In genomic region chr4:32336642-32337041, GRCm38 (mm10) we compare ENCODE assay signal across 11 mouse cellular contexts.
DNase-seq lines count a peak whose midpoint lies in the region; ATAC-seq lines count a peak whose summit lies in the region.
"Had no signal": no experiment of that assay in that cellular context is flagged by ENCODE, and none has a peak within 500 bp of the region (broad histone marks: within the 10 kb centered on the region; RNA-seq: fewer than 3 reads in every experiment).

No protein-coding gene starts in this region.

- peaks cover 28% of the 10 kb centered on the region for H3K4me1 ChIP-seq in liver, embryonic 13.5 days (replicated peaks)
- H3K4me1 ChIP-seq in heart, embryonic 16.5 days (ENCODE audit: control insufficient read depth, insufficient read depth, low read length), result peaks cover 34% of the 10 kb centered on the region

- H3K4me3 ChIP-seq in liver, embryonic 13.5 days (replicated peaks), result no peak overlapping the region
- H3K4me3 ChIP-seq in heart, embryonic 16.5 days (ENCODE audit: low read length), result peak overlapping the region; percentile 6; the same call in 1 of the 2 replicates
- H3K4me3 ChIP-seq: megakaryocyte, embryonic 14.5 days had no signal

- no peak overlapping the region for H3K27ac ChIP-seq in liver, embryonic 13.5 days
- peak overlapping the region; percentile 73 for H3K27ac ChIP-seq in heart, embryonic 16.5 days (ENCODE audit: low read length)
- H3K27ac ChIP-seq: hindbrain, postnatal 0 days had no signal

- no peaks in the 10 kb centered on the region for H3K36me3 ChIP-seq in liver, embryonic 13.5 days
- no peaks in the 10 kb centered on the region for H3K36me3 ChIP-seq in heart, embryonic 16.5 days (ENCODE audit: control insufficient read depth, insufficient read depth)

- no peak overlapping the region for H3K9ac ChIP-seq in liver, embryonic 13.5 days
- peak overlapping the region; percentile 48 for H3K9ac ChIP-seq in heart, embryonic 16.5 days (ENCODE audit: low read length)

- no peak overlapping the region for H3K4me2 ChIP-seq in liver, embryonic 13.5 days
- H3K4me2 ChIP-seq in heart, embryonic 16.5 days (ENCODE audit: low read depth, low read length), result peak overlapping the region; percentile 36

- DNase-seq in liver, embryonic 13.5 days, result no peak
- DNase-seq in liver (no peak), MN1 (ENCODE audit: low spot score) (no peak)
- peak; percentile 49 for DNase-seq in lung, postnatal 36 days
- no peak for DNase-seq in ovary, postnatal 36 days (ENCODE audit: low spot score)
- DNase-seq: cerebellum, adult 18-20 months; thymus, adult 18-20 months had no signal

- 30% methylated on average over 4 of the region's 4 CpGs for WGBS in liver, embryonic 13.5 days (ENCODE audit: insufficient replicate concordance)
- WGBS in heart, embryonic 16.5 days, result 18% methylated on average over 4 of the region's 4 CpGs

- H3K9me3 ChIP-seq in liver, embryonic 13.5 days (replicated peaks), result no peaks in the 10 kb centered on the region
- H3K9me3 ChIP-seq in heart, embryonic 16.5 days (replicated peaks; ENCODE audit: control insufficient read depth, low read length), result no peaks in the 10 kb centered on the region

- ATAC-seq in liver, embryonic 13.5 days (ENCODE audit: low read depth), result peak; percentile 45; the same call in 1 of the 2 replicates
- peak; percentile 43 for ATAC-seq in erythroblast, adult 5-6 weeks (replicated peaks; ENCODE audit: low FRiP score, poor library complexity, severe bottlenecking)
- ATAC-seq in heart, embryonic 16.5 days (replicated peaks; ENCODE audit: extremely low read depth, insufficient read depth, low FRiP score), result peak; percentile 73
- ATAC-seq: hindbrain, postnatal 0 days had no signal

- no peaks in the 10 kb centered on the region for H3K27me3 ChIP-seq in liver, embryonic 13.5 days
- H3K27me3 ChIP-seq in heart, embryonic 16.5 days (ENCODE audit: control insufficient read depth, insufficient read depth, low read length), result no peaks in the 10 kb centered on the region
